Mouse (Mus musculus): ENCODE data around the gene Slfnl1. TPM values are rescaled to one million over a fixed set of nuclear protein-coding genes. Genes with fewer than 3 reads are reported as not detected.

Slfnl1 gene
- total and polyA plus RNA-seq, 2 experiments, result 0.11 TPM; not detected in 1

- peak within 1 kb of the TSS; percentile 70 for H3K27ac ChIP-seq (replicated peaks; ENCODE audit: insufficient read depth, low read depth, low read length)
- H3K27me3 ChIP-seq (ENCODE audit: control insufficient read depth, insufficient read depth, low read length), result no peaks in the 10 kb centered on the region
- peak; percentile 77 for DNase-seq (ENCODE audit: extremely low read depth, low read depth, low spot score)
- H3K79me2 ChIP-seq (ENCODE audit: control insufficient read depth, insufficient read depth, low read length), result no peaks in the 10 kb centered on the region
- H3K4me1 ChIP-seq (ENCODE audit: control insufficient read depth, insufficient read depth, low read length), result peaks cover 8% of the 10 kb centered on the region
- WGBS, result under 1% methylated on average over 96 of the region's 97 CpGs
- peaks cover 3% of the 10 kb centered on the region for H3K36me3 ChIP-seq (ENCODE audit: control insufficient read depth, insufficient read depth, low read length)
- TF ChIP-seq POLR2A (IDR thresholded peaks at IDR 0.05; ENCODE audit: extremely low read depth, insufficient read depth, low read length), result peak; percentile 70
- TF ChIP-seq CTCF (IDR thresholded peaks at IDR 0.05; ENCODE audit: low read depth, low read length), result no peak
- H3K4me3 ChIP-seq (ENCODE audit: insufficient read depth, low read depth, low read length), result peak within 1 kb of the TSS; percentile 90
- H3K9ac ChIP-seq (ENCODE audit: low read depth, low read length), result peak within 1 kb of the TSS; percentile 85
Measured at GRCm38 (mm10) chr4:120569486-120570437, 37.7 kb downstream of the Slfnl1 start, which contains the start of gene Ctps. Gene Ctps, minus strand, starts transcription at chr4:120570276.

GRCm38 (mm10) chr4:120570438-120571069 is 38.5 kb downstream of the Slfnl1 start:
- no peaks in the 10 kb centered on the region for H3K27me3 ChIP-seq (ENCODE audit: control insufficient read depth, insufficient read depth, low read length)
- 2% methylated on average over 27 of the region's 27 CpGs for WGBS
- peak overlapping the region; percentile 90 for H3K4me3 ChIP-seq (ENCODE audit: insufficient read depth, low read depth, low read length)
- no peaks in the 10 kb centered on the region for H3K36me3 ChIP-seq (ENCODE audit: control insufficient read depth, insufficient read depth, low read length)
- no peaks in the 10 kb centered on the region for H3K79me2 ChIP-seq (ENCODE audit: control insufficient read depth, insufficient read depth, low read length)
- H3K4me1 ChIP-seq (ENCODE audit: control insufficient read depth, insufficient read depth, low read length), result peaks cover 8% of the 10 kb centered on the region
- DNase-seq (ENCODE audit: extremely low read depth, low read depth, low spot score), result peak; percentile 6
- TF ChIP-seq CTCF (IDR thresholded peaks at IDR 0.05; ENCODE audit: low read depth, low read length), result no peak
- no peak for TF ChIP-seq POLR2A (IDR thresholded peaks at IDR 0.05; ENCODE audit: extremely low read depth, insufficient read depth, low read length)
- peak overlapping the region; percentile 8 for H3K27ac ChIP-seq (replicated peaks; ENCODE audit: insufficient read depth, low read depth, low read length)
- H3K9ac ChIP-seq (ENCODE audit: low read depth, low read length), result peak overlapping the region; percentile 67

- Histone ChIP-seq H3K27ac (replicated peaks; ENCODE audit: insufficient read depth, low read depth, low read length) (no peak overlapping the region), H3K27me3 (ENCODE audit: control insufficient read depth, insufficient read depth, low read length) (no peaks in the 10 kb centered on the region), H3K36me3 (ENCODE audit: control insufficient read depth, insufficient read depth, low read length) (no peaks in the 10 kb centered on the region), H3K4me3 (ENCODE audit: insufficient read depth, low read depth, low read length) (no peak overlapping the region), H3K79me2 (ENCODE audit: control insufficient read depth, insufficient read depth, low read length) (no peaks in the 10 kb centered on the region), H3K9ac (ENCODE audit: low read depth, low read length) (no peak overlapping the region), H3K4me1 (ENCODE audit: control insufficient read depth, insufficient read depth, low read length) (peaks cover 8% of the 10 kb centered on the region)
- no peak for DNase-seq (ENCODE audit: extremely low read depth, low read depth, low spot score)
- TF ChIP-seq CTCF (IDR thresholded peaks at IDR 0.05; ENCODE audit: low read depth, low read length), result no peak
- no peak for TF ChIP-seq POLR2A (IDR thresholded peaks at IDR 0.05; ENCODE audit: extremely low read depth, insufficient read depth, low read length)
- WGBS, result 89% methylated on average over 3 of the region's 3 CpGs
Measured at GRCm38 (mm10) chr4:120571070-120571464, 39.0 kb downstream of the Slfnl1 start.

GRCm38 (mm10) chr4:120571691-120572090 is 39.7 kb downstream of the Slfnl1 start:
- 51% methylated on average over 3 of the region's 3 CpGs for WGBS

GRCm38 (mm10) chr4:120580894-120581293 is 48.9 kb downstream of the Slfnl1 start:
- no peaks in the 10 kb centered on the region for H3K4me1 ChIP-seq (ENCODE audit: control insufficient read depth, insufficient read depth, low read length)
- 67% methylated on average over 5 of the region's 5 CpGs for WGBS
- H3K79me2 ChIP-seq (ENCODE audit: control insufficient read depth, insufficient read depth, low read length), result no peaks in the 10 kb centered on the region
- no peak overlapping the region for H3K27ac ChIP-seq (replicated peaks; ENCODE audit: insufficient read depth, low read depth, low read length)
- TF ChIP-seq POLR2A (IDR thresholded peaks at IDR 0.05; ENCODE audit: extremely low read depth, insufficient read depth, low read length), result no peak
- no peak for TF ChIP-seq CTCF (IDR thresholded peaks at IDR 0.05; ENCODE audit: low read depth, low read length)
- no peaks in the 10 kb centered on the region for H3K27me3 ChIP-seq (ENCODE audit: control insufficient read depth, insufficient read depth, low read length)
- no peak overlapping the region for H3K9ac ChIP-seq (ENCODE audit: low read depth, low read length)
- H3K4me3 ChIP-seq (ENCODE audit: insufficient read depth, low read depth, low read length), result no peak overlapping the region
- no peak for DNase-seq (ENCODE audit: extremely low read depth, low read depth, low spot score)
- H3K36me3 ChIP-seq (ENCODE audit: control insufficient read depth, insufficient read depth, low read length), result no peaks in the 10 kb centered on the region

More at GRCm38 (mm10) chr4:120571691-120572090, 39.7 kb downstream of the Slfnl1 start:
- no peak overlapping the region for H3K4me3 ChIP-seq (ENCODE audit: insufficient read depth, low read depth, low read length)
- no peak overlapping the region for H3K27ac ChIP-seq (replicated peaks; ENCODE audit: insufficient read depth, low read depth, low read length)
- no peak overlapping the region for H3K9ac ChIP-seq (ENCODE audit: low read depth, low read length)
- TF ChIP-seq POLR2A (IDR thresholded peaks at IDR 0.05; ENCODE audit: extremely low read depth, insufficient read depth, low read length), result no peak
- no peak for TF ChIP-seq CTCF (IDR thresholded peaks at IDR 0.05; ENCODE audit: low read depth, low read length)
- no peak for DNase-seq (ENCODE audit: extremely low read depth, low read depth, low spot score)
- no peaks in the 10 kb centered on the region for H3K36me3 ChIP-seq (ENCODE audit: control insufficient read depth, insufficient read depth, low read length)
- H3K79me2 ChIP-seq (ENCODE audit: control insufficient read depth, insufficient read depth, low read length), result no peaks in the 10 kb centered on the region
- H3K27me3 ChIP-seq (ENCODE audit: control insufficient read depth, insufficient read depth, low read length), result no peaks in the 10 kb centered on the region
- H3K4me1 ChIP-seq (ENCODE audit: control insufficient read depth, insufficient read depth, low read length), result peaks cover 8% of the 10 kb centered on the region
